Mouse (Mus musculus) erythroblast, adult 5-6 weeks (primary cell): ENCODE results near the gene Muc13. TPM values are rescaled to one million over a fixed set of nuclear protein-coding genes. Genes with fewer than 3 reads are reported as not detected.

Experiments
- ATAC-seq: replicated peaks from 2 replicates; pipeline ENCODE4 v1.8.0; 2016; ENCODE audit warnings: moderate number of reproducible peaks, mild to moderate bottlenecking, moderate TSS enrichment, inconsistent platforms; ENCODE audit not compliant: poor library complexity, low FRiP score, severe bottlenecking
- total RNA-seq, 2 experiments: library from RNA; stranded (forward) in 1 of 2; stranded (reverse) in 1 of 2; fragments of 150-400 nt in 1 of 2; fragments of 200-764, 138-1000 nt in 1 of 2; gene quantifications; 2 replicates each; pipeline versions ENCODE4 v1.2.3 to v1.2.4; 2015 to 2017; ENCODE audit warnings: low replicate concordance in 2 of 2

Muc13 gene
- total RNA-seq (2015; ENCODE audit: low replicate concordance) (7.9 and 9.2 TPM in 2 replicates), total RNA-seq (2017; ENCODE audit: low replicate concordance) (4.4 and 6.6 TPM in 2 replicates)

GRCm38 (mm10) chr16:33793846-33794791 lies at the start of gene Muc13:
Gene Muc13 (plus strand): TSS chr16:33794037.
- no peak for ATAC-seq

DNA sequence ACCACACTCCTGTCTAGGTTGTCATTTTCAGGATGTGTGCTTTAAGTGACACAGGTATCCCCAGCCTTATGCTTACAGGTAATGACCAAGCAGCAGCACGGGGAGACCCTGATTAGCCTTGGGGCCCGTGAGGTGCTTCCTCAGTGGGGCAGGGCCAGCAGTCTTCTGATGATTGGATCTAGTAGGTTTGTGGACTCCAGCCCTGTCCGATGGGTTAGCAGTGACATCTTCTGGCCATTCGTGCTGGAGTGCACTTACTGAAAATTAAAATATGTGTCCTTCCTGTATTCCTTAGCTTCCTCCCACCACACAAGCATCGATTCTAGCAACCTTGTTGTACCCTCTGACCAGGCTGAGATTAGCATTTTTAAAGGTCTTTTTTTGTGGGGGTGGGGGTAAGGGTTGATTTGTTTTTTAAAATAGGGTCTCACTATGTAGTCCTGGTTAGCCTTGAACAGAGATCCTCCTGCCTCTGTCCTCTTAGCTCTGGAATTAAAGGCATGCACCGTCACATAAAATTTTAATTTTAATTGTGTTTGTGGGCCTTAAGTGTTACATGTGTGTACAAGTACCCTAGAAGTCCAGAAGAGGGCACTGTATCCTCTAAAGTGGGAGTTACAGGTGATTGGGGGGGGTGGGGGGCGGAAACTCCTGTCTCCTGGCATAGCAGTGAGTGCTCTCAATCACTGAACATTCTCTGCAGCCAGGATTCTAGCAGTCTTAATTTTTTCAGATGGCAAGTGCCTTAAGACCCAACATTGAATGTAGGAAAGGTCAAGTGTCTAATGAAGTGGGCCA lies 49.0 kb upstream of the Muc13 start:
- ATAC-seq, result no peak

- ATAC-seq, result no peak
Observed at GRCm38 (mm10) chr16:33745457-33745856, 48.4 kb upstream of the Muc13 start.

- ATAC-seq, result no peak
Observed at GRCm38 (mm10) chr16:33746074-33746676, 47.7 kb upstream of the Muc13 start.

- no peak for ATAC-seq
Observed at GRCm38 (mm10) chr16:33747346-33747954, 46.4 kb upstream of the Muc13 start.

DNA sequence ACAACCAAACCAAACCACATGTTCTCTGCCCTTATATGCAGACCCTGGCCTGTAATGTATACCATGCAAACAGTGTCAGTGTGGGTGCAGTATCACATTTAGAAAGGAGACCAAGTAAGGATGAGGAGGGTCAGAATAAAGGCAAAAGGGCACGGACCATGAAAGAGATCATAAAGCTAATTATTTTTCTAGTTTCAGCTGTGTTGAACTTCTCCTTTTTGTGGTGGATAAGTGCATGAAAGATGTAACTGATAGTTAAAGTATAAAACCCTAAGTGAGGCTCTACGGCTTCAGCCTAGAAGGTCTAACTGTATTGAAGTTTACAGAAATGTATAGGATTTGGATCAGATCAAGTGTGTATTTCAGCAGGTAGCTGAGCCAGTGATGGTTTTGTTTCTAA lies 45.8 kb upstream of the Muc13 start:
- ATAC-seq, result no peak

DNA sequence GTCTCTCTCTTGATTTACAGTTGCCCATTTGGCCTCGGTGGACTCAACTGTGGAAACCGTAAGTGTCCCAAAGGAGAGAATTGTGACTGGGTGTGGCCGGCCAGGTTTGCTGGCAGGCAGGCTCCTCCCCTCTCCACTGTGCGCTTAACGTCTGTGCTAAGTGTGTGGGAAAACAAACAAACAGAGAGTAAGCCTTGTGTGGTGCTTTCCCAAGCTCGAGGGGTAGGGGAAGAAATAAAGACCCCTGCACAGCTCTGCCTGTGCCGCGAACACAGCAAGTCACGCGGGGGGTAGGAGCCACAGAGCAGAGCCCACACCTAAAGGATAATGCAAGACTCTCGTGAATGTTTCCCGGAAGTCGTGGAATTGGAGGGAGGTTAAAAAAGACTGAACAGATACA lies 42.7 kb upstream of the Muc13 start:
- peak; percentile 57; the same call in 1 of the 2 replicates for ATAC-seq

DNA sequence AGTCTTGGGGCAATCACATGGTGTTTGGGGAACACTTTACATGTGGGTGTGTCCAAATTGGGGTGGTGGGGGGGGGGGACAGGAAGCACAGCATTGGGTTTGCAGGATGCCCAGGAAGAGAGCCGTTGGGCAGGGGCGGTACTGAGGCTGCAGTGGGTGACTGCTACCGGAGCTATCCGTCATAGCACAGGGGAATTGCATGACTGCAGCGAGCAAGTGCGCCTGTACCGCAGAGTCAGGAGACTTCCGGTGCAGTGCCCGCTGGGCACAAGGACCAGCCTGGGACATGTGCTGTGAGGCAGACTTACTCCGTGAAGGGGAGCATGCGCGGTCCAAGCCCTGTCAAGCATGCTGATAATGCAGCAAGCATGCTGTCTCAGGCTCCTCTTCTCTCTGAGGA lies 42.2 kb upstream of the Muc13 start:
- ATAC-seq, result 0 out of 2 replicates have a peak, but pooled peaks have one; percentile 39

GRCm38 (mm10) chr16:33752904-33753578 lies 40.8 kb upstream of the Muc13 start:
- no peak for ATAC-seq

GRCm38 (mm10) chr16:33755293-33755692 lies 38.5 kb upstream of the Muc13 start:
- ATAC-seq, result 0 out of 2 replicates have a peak, but pooled peaks have one; percentile 32

DNA sequence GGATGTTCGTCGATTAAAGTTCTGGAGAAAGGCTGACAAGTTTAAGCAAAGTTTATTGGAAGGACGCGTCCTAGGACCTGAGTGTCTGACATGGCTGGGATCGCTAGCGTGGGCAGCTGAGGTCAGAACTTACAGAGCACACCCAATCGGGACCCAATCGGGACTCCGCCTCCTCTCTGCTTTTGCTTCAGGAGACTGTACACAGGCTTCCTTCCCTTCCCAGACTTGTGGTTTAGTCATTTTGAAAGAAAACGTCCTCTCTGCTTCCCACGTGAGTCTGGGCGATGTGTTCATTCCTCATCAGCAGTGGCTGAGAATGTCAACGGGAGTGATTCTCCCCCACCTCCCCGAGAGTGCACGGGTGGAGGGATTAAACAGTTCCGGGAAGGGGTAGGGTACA lies 37.9 kb upstream of the Muc13 start:
- ATAC-seq, result peak; percentile 86

DNA sequence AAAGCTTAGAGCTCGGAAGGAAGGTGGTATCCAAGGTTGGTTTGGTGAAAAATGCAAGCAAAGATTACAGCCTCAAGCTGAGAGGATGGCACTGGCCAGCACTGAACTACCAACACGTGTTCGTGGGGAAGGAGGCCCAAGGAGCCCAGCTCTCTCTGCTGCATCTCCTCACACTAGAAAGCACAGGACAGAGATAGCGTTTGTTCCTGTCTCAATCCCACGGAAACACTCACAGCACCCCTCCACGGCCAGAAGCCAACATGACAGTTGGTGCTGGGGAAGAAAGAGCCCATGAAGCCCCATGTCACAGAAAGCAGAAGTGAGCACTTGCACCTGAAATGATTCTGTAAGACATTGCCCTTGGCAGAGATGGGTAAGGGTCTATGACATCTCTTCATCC lies 37.4 kb upstream of the Muc13 start:
- ATAC-seq, result peak; percentile 55; the same call in 1 of the 2 replicates

DNA sequence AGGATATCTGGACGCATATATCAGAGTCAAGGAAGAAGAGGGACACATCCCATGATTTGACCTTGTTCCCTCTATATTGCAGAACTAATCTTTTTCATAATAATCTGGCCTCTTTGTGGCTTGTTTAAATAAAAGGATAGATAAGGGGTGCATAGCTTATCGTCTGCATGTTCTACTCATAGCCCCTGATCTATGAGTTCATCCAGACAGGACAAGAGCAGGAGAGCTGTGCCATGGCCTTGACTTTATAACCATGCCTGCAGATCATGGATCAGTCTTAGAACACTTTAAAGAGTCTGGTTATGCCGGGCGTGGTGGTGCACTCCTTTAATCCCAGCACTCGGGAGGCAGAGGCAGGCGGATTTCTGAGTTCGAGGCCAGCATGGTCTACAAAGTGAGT lies 34.6 kb upstream of the Muc13 start:
- no peak for ATAC-seq

- ATAC-seq, result no peak
Observed at GRCm38 (mm10) chr16:33760542-33760941, 33.3 kb upstream of the Muc13 start.

DNA sequence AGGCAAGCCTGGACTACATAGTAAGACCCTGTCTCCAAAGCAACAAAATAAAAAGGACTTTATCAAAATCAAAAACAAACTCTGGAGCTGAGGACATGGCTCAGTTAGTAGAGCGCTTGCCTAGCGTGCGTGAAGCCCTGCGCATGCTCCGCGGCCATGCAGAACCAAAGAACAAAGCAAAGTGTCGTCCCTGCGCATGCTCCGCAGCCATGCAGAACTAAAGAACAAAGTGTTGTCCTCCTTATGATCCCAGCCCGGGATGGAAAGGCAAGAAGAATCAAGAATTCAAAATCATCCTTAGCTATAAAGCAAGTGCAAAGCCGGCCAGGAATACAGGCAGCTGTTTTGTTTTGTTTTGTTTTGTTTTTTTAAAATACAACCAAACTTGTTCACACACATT lies 32.8 kb upstream of the Muc13 start:
- no peak for ATAC-seq

- peak; percentile 46; the same call in 1 of the 2 replicates for ATAC-seq
Observed at GRCm38 (mm10) chr16:33764501-33765193, 29.2 kb upstream of the Muc13 start.

DNA sequence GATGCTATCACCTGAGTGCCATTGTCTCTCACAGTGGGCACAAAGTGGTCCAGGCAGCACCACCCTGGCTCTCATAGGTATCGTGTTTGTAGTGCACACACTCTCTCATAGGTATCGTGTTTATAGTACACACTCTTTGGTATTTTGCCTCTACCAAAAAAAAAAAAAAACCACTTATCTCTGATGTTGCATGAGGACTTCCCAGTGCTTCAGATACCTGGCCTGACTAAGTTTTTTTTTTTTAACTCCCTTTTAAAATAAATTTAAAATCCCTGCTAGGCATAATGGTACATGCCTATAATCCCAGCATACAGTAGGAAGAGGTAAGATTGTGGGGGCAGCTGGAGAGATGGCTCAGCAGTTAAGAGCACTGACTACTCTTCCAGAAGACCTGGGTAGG lies 28.4 kb upstream of the Muc13 start:
- ATAC-seq, result no peak

GRCm38 (mm10) chr16:33766309-33766708 lies 27.5 kb upstream of the Muc13 start:
- no peak for ATAC-seq

GRCm38 (mm10) chr16:33766757-33767156 lies 27.1 kb upstream of the Muc13 start:
- no peak for ATAC-seq
